Mouse (Mus musculus) forebrain, embryonic 16.5 days (tissue): Measurements from ENCODE around the gene Ccdc162. TPM values are rescaled to one million over a fixed set of nuclear protein-coding genes. Genes with fewer than 3 reads are reported as not detected.
A peak's percentile ranks its signal among the peaks of the same experiment; 100 is the strongest.
"Not testable (repeated sequence)": the region's sequence is repeated elsewhere in the genome, so short reads cannot be mapped to it uniquely, and the experiment has no call there.

Experiments used
- ATAC-seq: fragments of 200-750 bp; cut with Nextera tagmentation; 2 replicates; pipeline ENCODE4 v1.8.0; 2017; ENCODE audit warnings: mild to moderate bottlenecking, moderate library complexity
- H3K27ac ChIP-seq: fragments of 300-500 bp; sonication (generic); 2 replicates; pipeline ENCODE4 v1.5.1; 2014; ENCODE audit warnings: low read length, control low read depth
- H3K27me3 ChIP-seq: fragments of 300-500 bp; sonication (generic); replicated peaks from 2 replicates; pipeline ENCODE4 v1.6.1; 2014; ENCODE audit warnings: low read length; ENCODE audit not compliant: control insufficient read depth, insufficient read depth
- H3K36me3 ChIP-seq: fragments of 300-500 bp; sonication (generic); 2 replicates; pipeline ENCODE4 v1.6.1; 2014; ENCODE audit not compliant: control insufficient read depth, insufficient read depth
- H3K4me1 ChIP-seq: fragments of 300-500 bp; sonication (generic); replicated peaks from 2 replicates; pipeline ENCODE4 v1.6.1; 2014; ENCODE audit warnings: low read length; ENCODE audit not compliant: control insufficient read depth, insufficient read depth
- H3K4me2 ChIP-seq: fragments of 300-500 bp; sonication (generic); 2 replicates; pipeline ENCODE4 v1.6.1; 2014; ENCODE audit warnings: mild to moderate bottlenecking, low read length, control low read depth
- H3K4me3 ChIP-seq: fragments of 300-500 bp; sonication (generic); replicated peaks from 2 replicates; pipeline ENCODE4 v1.5.1; 2014; ENCODE audit warnings: mild to moderate bottlenecking, low read length, control low read depth
- H3K9ac ChIP-seq: fragments of 300-500 bp; sonication (generic); replicated peaks from 2 replicates; pipeline ENCODE4 v1.6.1; 2014; ENCODE audit warnings: low read depth, low read length, control low read depth
- H3K9me3 ChIP-seq: fragments of 300-500 bp; sonication (generic); 2 replicates; pipeline ENCODE4 v1.6.1; 2016; ENCODE audit warnings: low read length; ENCODE audit not compliant: control insufficient read depth
- WGBS: fragments of 180-500 bp; shearing (Covaris S2); extraction: QIAGEN DNeasy Blood & Tissue Kit; methylation state at CpG from one replicate; pipeline ENCODE4 v1.1.7; 2014; 5-methylcytosine and 5-hydroxymethylcytosine counted together
- polyA plus RNA-seq: library from polyadenylated mRNA; unstranded; fragments of >200 nt; fragmentation: Nextera tagmentation; extraction: Ambion mirVana; gene quantifications from 2 replicates; pipeline ENCODE4 v1.2.1, GENCODE M21; 2015

Gene Ccdc162
- polyA plus RNA-seq, 1 experiment from 2014 or later, result 0.44 TPM

DNA sequence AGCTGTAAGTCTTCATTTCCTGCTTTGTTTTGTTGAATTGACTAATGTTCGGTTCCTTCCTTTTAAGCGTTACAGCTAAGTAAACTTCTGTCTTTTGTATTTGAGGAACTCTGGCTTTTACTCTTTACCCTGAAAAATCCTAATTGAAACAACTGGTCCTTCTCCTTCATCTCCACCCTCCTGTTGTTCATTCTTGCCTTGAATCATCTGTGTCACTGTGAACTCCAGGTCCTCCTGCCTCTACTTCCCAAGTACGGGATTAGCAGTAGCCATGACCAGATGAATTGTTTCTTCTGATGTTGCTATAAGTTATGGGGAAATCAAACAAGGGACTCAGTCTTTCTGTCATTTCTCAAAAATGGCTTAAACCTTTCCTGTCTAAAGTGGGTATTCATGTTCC, 193.0 kb downstream of the Ccdc162 start:
- H3K9ac ChIP-seq, result no peak overlapping the region
- H3K9me3 ChIP-seq, result no peaks in the 10 kb centered on the region
- peaks cover 18% of the 10 kb centered on the region for H3K4me1 ChIP-seq
- peaks cover 1% of the 10 kb centered on the region; the same call in 1 of the 2 replicates for H3K36me3 ChIP-seq
- no peak overlapping the region for H3K27ac ChIP-seq
- H3K4me3 ChIP-seq, result no peak overlapping the region
- 89% methylated on average over 3 of the region's 3 CpGs for WGBS
- no peaks in the 10 kb centered on the region for H3K27me3 ChIP-seq
- H3K4me2 ChIP-seq, result no peak overlapping the region
- no peak for ATAC-seq

DNA sequence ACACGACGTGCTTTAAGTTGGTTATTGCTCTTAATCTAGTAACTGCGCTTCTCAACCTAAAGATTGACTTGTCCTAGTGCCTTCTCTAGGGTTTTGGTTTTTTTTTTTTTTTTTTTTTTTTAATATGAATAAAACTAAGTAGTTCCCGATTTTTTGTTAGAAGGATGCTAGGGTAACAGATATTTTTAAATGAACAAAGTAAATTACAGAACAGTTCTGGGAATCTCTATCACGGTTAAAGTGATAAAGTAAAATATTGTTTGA, 196.1 kb downstream of the Ccdc162 start:
- H3K9ac ChIP-seq, result peak overlapping the region; percentile 93
- peak overlapping the region; percentile 94 for H3K4me3 ChIP-seq
- ATAC-seq, result no peak
- H3K9me3 ChIP-seq, result no peaks in the 10 kb centered on the region
- H3K36me3 ChIP-seq, result no peaks in the 10 kb centered on the region
- H3K27ac ChIP-seq, result no peak overlapping the region
- H3K4me2 ChIP-seq, result peak overlapping the region; percentile 79
- H3K27me3 ChIP-seq, result no peaks in the 10 kb centered on the region
- H3K4me1 ChIP-seq, result peaks cover 18% of the 10 kb centered on the region
- 6% methylated on average over 5 of the region's 5 CpGs for WGBS

DNA sequence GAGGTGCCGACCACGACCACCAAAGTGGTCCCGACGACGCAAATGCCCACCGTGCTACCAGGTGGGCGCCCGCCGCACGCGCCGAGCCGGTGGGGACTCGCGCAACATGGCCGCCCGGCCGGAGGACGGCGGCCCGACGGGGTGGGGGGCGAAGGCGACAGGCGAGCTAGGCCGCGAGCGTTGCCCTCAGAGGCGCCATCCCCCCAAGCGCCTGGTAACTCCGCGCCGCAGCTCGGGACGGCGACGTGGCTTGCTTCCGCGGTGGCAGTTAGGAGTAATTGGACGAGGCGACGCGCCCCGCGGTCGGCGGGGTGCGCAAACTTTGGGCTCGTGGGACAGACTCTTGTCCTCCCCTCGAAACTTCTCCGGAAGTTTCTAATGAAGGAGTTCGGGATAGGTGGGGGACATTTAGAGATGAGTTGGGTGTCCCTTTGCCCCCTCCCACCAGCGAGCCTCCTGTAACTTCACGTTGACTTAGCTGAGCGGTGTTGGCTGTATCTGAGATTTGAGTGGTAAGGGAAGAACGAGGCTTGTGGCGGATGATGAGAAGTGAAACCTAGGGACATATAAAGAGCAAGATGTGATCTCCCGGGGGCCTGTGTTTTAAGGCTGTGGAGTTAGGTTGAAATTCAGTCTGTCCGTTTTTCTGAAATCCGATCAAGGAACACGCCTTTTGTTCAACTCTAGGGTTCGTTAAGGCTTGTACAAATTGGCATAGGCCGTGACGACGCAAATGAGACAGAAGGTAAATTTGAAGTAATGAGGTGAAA, 196.6 kb downstream of the Ccdc162 start:
- Histone ChIP-seq H3K9ac (peak overlapping the region; percentile 93), H3K27ac (peak overlapping the region; percentile 97), H3K27me3 (no peaks in the 10 kb centered on the region), H3K4me1 (peaks cover 18% of the 10 kb centered on the region), H3K4me2 (peak overlapping the region; percentile 79), H3K36me3 (no peaks in the 10 kb centered on the region), H3K9me3 (no peaks in the 10 kb centered on the region), H3K4me3 (peak overlapping the region; percentile 94)
- peak; percentile 7 for ATAC-seq
- under 1% methylated on average over 65 of the region's 65 CpGs for WGBS

DNA sequence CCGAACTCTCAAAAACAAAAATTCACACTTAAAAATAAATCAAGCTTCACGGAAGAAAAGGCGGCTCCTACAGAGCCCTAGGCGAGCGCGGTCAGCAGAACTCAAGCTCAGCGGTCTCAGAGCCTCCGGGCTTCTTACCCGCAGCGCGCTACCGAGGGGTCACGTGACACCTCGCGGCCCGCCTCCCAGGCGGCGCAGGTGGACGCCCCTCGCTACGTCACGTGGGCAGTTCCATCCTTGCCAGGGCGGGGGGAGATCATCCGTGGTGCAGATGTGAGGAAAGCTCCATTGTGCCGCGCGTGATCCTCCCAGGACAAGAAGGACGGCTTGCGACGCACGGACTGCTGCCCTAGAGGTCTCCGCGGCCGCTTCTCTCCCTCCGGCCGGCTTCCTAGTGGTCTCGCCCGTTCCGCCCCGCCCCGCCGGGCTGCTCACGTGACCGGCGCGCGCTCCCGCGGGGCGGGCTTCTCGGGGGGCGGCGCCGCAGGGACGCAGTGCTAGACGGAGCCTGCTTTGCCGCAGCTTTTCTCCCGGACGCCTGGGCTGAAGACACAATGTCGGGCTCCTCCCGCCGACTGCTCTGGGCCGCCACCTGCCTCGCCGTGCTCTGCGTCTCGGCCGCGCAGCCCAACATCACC, 197.3 kb downstream of the Ccdc162 start, which contains the start of gene Cd164:
Gene Cd164 (plus strand): TSS at position 434 of the 638 bp plus-strand sequence.
- WGBS, result under 1% methylated on average over 68 of the region's 69 CpGs
- Histone ChIP-seq H3K9ac (peak within 1 kb of the TSS; percentile 93), H3K9me3 (no peaks in the 10 kb centered on the region), H3K4me2 (peak within 1 kb of the TSS; percentile 94), H3K27me3 (no peaks in the 10 kb centered on the region), H3K4me1 (peaks cover 18% of the 10 kb centered on the region), H3K27ac (peak within 1 kb of the TSS; percentile 97), H3K36me3 (no peaks in the 10 kb centered on the region), H3K4me3 (peak within 1 kb of the TSS; percentile 94)
- peak; percentile 95 for ATAC-seq

DNA sequence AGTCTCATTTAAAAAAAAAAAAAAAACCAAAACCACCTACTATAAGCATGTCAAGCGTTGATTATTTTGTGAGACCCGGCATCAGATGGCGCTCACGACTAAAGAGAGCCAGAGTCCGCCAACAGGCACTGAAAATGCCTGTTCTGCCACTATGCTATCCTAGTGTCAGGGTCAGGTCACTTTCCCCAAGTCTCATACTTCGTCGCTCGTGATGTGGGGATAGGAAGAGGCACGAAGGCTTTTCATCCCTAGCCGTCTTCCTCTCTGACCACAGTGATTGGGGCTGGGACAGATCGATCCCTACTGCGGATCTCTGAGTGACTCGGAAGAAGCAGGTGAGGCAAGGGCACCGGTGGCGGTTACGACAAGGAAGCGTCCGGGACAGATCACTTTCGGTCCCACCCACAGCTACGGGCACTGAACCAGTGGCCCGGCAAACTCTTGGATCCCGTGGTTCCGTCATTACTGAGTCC, 197.9 kb downstream of the Ccdc162 start:
- Histone ChIP-seq H3K4me1 (peaks cover 18% of the 10 kb centered on the region), H3K4me2 (peak overlapping the region; percentile 94), H3K9me3 (no peaks in the 10 kb centered on the region), H3K36me3 (no peaks in the 10 kb centered on the region), H3K27ac (peak overlapping the region; percentile 97), H3K4me3 (peak overlapping the region; percentile 94), H3K9ac (peak overlapping the region; percentile 93), H3K27me3 (no peaks in the 10 kb centered on the region)
- WGBS, result 0% methylated on average over 23 of the region's 23 CpGs
- ATAC-seq, result peak; percentile 52

DNA sequence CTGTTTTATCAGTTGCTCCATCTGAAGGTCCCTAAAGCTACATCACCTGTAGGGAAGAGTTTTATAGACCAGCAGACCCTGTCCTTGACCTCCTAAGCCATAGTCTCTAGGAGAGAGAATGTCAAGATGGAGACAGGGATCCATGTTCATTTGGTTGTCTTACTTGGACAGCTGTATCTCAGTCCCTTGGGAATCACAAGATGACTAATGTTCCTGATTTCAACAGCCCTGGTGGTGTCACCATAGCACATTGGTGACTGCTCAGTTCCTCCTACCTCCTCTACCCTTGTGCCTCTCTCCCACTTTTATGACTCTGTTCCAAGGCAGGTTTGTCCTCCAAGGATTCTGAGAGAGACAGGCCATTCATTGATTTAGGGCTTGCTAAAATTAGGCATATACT, 201.5 kb downstream of the Ccdc162 start:
- Histone ChIP-seq H3K9me3 (no peaks in the 10 kb centered on the region), H3K4me3 (no peak overlapping the region), H3K9ac (no peak overlapping the region), H3K27me3 (no peaks in the 10 kb centered on the region), H3K27ac (no peak overlapping the region), H3K36me3 (no peaks in the 10 kb centered on the region), H3K4me2 (no peak overlapping the region), H3K4me1 (no peaks in the 10 kb centered on the region)
- ATAC-seq, result no peak

DNA sequence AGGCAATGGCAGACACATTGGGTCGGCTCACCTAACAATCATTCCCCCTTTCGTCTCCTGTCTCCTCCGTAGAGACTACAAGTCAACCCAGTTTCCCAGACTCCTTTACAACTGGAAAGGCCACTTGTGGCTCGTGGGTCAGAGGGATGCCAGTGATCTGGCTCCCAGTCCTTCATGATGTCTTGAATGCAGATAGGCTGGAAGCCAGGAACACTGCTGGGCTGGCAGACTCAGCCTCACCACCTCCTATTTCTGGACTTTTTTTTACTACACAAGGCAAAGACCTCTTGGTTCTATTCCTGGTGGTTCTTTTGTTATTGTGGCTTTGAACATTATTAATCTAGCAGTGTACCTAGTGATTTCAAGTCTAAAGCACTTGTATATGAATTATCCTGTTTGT, 202.1 kb downstream of the Ccdc162 start:
- WGBS, result 74% methylated on average over 4 of the region's 4 CpGs
- no peaks in the 10 kb centered on the region for H3K36me3 ChIP-seq
- no peak overlapping the region for H3K9ac ChIP-seq
- ATAC-seq, result no peak
- no peak overlapping the region for H3K4me2 ChIP-seq
- H3K27me3 ChIP-seq, result no peaks in the 10 kb centered on the region
- no peak overlapping the region for H3K4me3 ChIP-seq
- H3K27ac ChIP-seq, result no peak overlapping the region
- no peaks in the 10 kb centered on the region for H3K9me3 ChIP-seq
- H3K4me1 ChIP-seq, result no peaks in the 10 kb centered on the region

DNA sequence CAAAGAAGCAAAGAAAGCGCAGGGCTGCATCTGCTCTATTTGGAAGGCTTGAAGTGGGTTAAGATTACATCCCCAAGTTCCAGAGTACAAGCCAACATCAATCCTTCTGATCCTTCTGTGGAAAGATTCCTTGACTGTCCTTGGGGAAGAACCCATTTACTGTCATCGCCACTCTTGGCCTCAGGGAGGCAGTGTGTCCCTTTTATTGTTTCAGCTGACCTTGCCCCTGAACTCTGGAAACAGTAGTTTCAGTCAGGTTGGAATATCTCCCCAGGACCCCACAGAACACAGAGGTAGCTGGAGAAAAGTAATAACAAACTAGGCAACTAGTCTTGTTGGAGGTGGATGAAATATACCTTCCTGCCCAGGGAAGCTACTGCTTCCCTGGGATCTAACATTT, 207.3 kb downstream of the Ccdc162 start:
- H3K36me3 ChIP-seq, result no peaks in the 10 kb centered on the region
- H3K27me3 ChIP-seq, result no peaks in the 10 kb centered on the region
- no peaks in the 10 kb centered on the region for H3K4me1 ChIP-seq
- 38% methylated on average over 2 of the region's 2 CpGs for WGBS
- no peak for ATAC-seq
- H3K9me3 ChIP-seq, result no peaks in the 10 kb centered on the region
- no peak overlapping the region for H3K4me2 ChIP-seq
- no peak overlapping the region for H3K9ac ChIP-seq
- no peak overlapping the region for H3K4me3 ChIP-seq
- H3K27ac ChIP-seq, result no peak overlapping the region

DNA sequence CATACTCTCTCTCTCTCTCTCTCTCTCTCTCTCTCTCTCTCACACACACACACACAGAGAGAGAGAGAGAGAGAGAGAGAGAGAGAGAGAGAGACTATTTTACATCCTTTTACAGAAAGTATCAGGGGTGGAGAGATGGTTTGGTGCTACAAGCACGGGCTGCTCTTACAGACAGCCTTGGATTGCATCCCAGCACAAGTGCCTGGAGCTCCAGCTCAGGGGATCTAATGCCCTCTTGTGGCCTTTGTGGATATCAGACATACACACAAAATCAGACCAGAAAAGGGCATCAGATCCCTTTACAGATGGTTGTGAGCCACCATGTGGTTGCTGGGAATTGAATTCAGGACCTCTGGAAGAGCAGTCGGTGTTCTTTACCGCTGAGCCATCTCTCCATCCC, 211.0 kb downstream of the Ccdc162 start:
- not testable (repeated sequence) for H3K9ac ChIP-seq, H3K9me3 ChIP-seq, H3K36me3 ChIP-seq, H3K27ac ChIP-seq, H3K27me3 ChIP-seq, H3K4me2 ChIP-seq, H3K4me3 ChIP-seq, H3K4me1 ChIP-seq
- ATAC-seq, result peak; percentile 83
- WGBS, result 2% methylated on average over 3 of the region's 3 CpGs
